ENCODE assay signal across 16 mouse cellular contexts in genomic region chr5:66421954-66422353, GRCm38 (mm10).
"Had no signal": no experiment of that assay in that cellular context is flagged by ENCODE, and none has a peak within 500 bp of the region (broad histone marks: within the 10 kb centered on the region; RNA-seq: fewer than 3 reads in every experiment).

No protein-coding gene starts in this region.

- DNase-seq: kidney, postnatal 14 days; layer of hippocampus, adult 9-11 months; left cerebral cortex, postnatal 4 days; liver, embryonic 13.5 days; lung, adult 18-20 months; lung, postnatal 4 days; midbrain, embryonic 14.5 days; right cerebral cortex, adult 18-20 months; right cerebral cortex, postnatal 25 days; thymus, postnatal 14 days had no signal

- H3K9me3 ChIP-seq: kidney, embryonic 15.5 days; limb, embryonic 13.5 days; liver, embryonic 13.5 days; midbrain, embryonic 10.5 days; neural tube, embryonic 15.5 days had no signal

- H3K4me1 ChIP-seq: kidney, embryonic 15.5 days; liver, embryonic 13.5 days had no signal

- H3K9ac ChIP-seq: kidney, embryonic 15.5 days; limb, embryonic 13.5 days; liver, embryonic 13.5 days; neural tube, embryonic 15.5 days had no signal

- H3K4me3 ChIP-seq: kidney, embryonic 15.5 days; limb, embryonic 13.5 days; liver, embryonic 13.5 days; midbrain, embryonic 10.5 days; myocyte; neural tube, embryonic 15.5 days had no signal

- H3K36me3 ChIP-seq: kidney, embryonic 15.5 days; limb, embryonic 13.5 days; liver, embryonic 13.5 days; midbrain, embryonic 10.5 days; neural tube, embryonic 15.5 days had no signal

- H3K4me2 ChIP-seq: kidney, embryonic 15.5 days; limb, embryonic 13.5 days; liver, embryonic 13.5 days; neural tube, embryonic 15.5 days had no signal

- H3K27me3 ChIP-seq: kidney, embryonic 15.5 days; limb, embryonic 13.5 days; liver, embryonic 13.5 days; neural tube, embryonic 15.5 days had no signal

- H3K27ac ChIP-seq: kidney, embryonic 15.5 days; limb, embryonic 13.5 days; liver, embryonic 13.5 days; midbrain, embryonic 10.5 days; neural tube, embryonic 15.5 days; stomach, postnatal 0 days had no signal
